Mouse (Mus musculus) bone marrow, adult 2 months (tissue): ENCODE data around the gene Lin54.

Experiments used
- CTCF ChIP-seq: fragments of 200-500 bp; IDR thresholded peaks from 2 replicates; pipeline ENCODE4 v1.5.1; 2011; ENCODE audit warnings: low read length, control low read depth; ENCODE audit not compliant: control insufficient read depth, insufficient read depth
- POLR2A ChIP-seq: fragments of 200-500 bp; IDR thresholded peaks from 2 replicates; pipeline ENCODE4 v1.6.1; 2011; ENCODE audit warnings: low read depth, mild to moderate bottlenecking, control low read depth, low read length, borderline replicate concordance; ENCODE audit not compliant: control insufficient read depth

DNA sequence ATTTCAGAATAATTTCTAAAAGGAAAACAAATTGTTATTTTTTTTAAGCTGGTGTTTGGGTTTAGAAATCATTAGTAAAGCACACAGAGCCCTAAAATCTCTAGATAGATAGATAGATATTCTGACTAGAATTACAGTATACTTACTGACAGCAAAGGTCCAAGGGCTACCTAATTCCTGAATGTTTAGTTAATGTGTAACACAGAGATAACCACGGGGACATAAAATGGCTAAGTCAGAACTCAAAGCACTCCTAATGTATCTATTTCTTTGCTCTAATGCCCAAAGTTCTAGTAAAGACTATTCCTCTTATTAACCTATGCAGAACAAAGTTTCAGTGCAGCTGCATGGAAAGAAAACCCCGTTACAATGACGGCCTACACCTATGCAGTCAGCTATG, 87.6 kb downstream of the Lin54 start:
- TF ChIP-seq CTCF (no peak), POLR2A (no peak)
